Mouse (Mus musculus): ENCODE data around the gene Akap8l. TPM values are rescaled to one million over a fixed set of nuclear protein-coding genes. Genes with fewer than 3 reads are reported as not detected.

Gene Akap8l
- polyA plus RNA-seq, 1 experiment from 2014 or later: 63.2 TPM

- 88% methylated on average over 31 of the region's 31 CpGs for WGBS
- no peak overlapping the region for H3K4me2 ChIP-seq (ENCODE audit: low read length)
- peaks cover 72% of the 10 kb centered on the region for H3K36me3 ChIP-seq (ENCODE audit: insufficient read depth, low read length)
- DNase-seq (ENCODE audit: low spot score) (no peak), ATAC-seq (replicated peaks; ENCODE audit: low FRiP score, low read depth) (no peak; the same call in 1 of the 2 replicates)
- H3K4me1 ChIP-seq (replicated peaks; ENCODE audit: insufficient read depth, low read length): no peaks in the 10 kb centered on the region
- TF ChIP-seq CTCF (IDR thresholded peaks at IDR 0.05; ENCODE audit: low read depth): no peak
- H3K27me3 ChIP-seq (ENCODE audit: insufficient read depth, low read length): no peaks in the 10 kb centered on the region
- no peak overlapping the region for H3K4me3 ChIP-seq (replicated peaks; ENCODE audit: low read depth, low read length)
- H3K27ac ChIP-seq: no peak overlapping the region
- no peak overlapping the region for H3K9ac ChIP-seq (ENCODE audit: low read depth, low read length)
- H3K9me3 ChIP-seq (replicated peaks; ENCODE audit: low read length): no peaks in the 10 kb centered on the region
Measured at GRCm38 (mm10) chr17:32333675-32334303, 16.6 kb downstream of the Akap8l start.

GRCm38 (mm10) chr17:32327501-32327900 is 22.9 kb downstream of the Akap8l start:
- Histone ChIP-seq H3K9ac (ENCODE audit: low read depth, low read length) (no peak overlapping the region), H3K36me3 (ENCODE audit: insufficient read depth, low read length) (peaks cover 34% of the 10 kb centered on the region), H3K9me3 (replicated peaks; ENCODE audit: low read length) (no peaks in the 10 kb centered on the region), H3K4me2 (ENCODE audit: low read length) (no peak overlapping the region), H3K4me1 (replicated peaks; ENCODE audit: insufficient read depth, low read length) (no peaks in the 10 kb centered on the region), H3K27me3 (ENCODE audit: insufficient read depth, low read length) (no peaks in the 10 kb centered on the region), H3K27ac (no peak overlapping the region), H3K4me3 (replicated peaks; ENCODE audit: low read depth, low read length) (no peak overlapping the region)
- no peak for TF ChIP-seq CTCF (IDR thresholded peaks at IDR 0.05; ENCODE audit: low read depth)
- no peak for DNase-seq (ENCODE audit: low spot score)
- ATAC-seq (replicated peaks; ENCODE audit: low FRiP score, low read depth): no peak

GRCm38 (mm10) chr17:32322809-32323208 is 27.6 kb downstream of the Akap8l start:
- no peaks in the 10 kb centered on the region for H3K9me3 ChIP-seq (replicated peaks; ENCODE audit: low read length)
- DNase-seq (ENCODE audit: low spot score): no peak
- no peak for TF ChIP-seq CTCF (IDR thresholded peaks at IDR 0.05; ENCODE audit: low read depth)
- H3K27me3 ChIP-seq (ENCODE audit: insufficient read depth, low read length): no peaks in the 10 kb centered on the region
- no peak overlapping the region for H3K27ac ChIP-seq
- no peak overlapping the region for H3K4me2 ChIP-seq (ENCODE audit: low read length)
- peaks cover 10% of the 10 kb centered on the region; the same call in 1 of the 2 replicates for H3K36me3 ChIP-seq (ENCODE audit: insufficient read depth, low read length)
- no peak for ATAC-seq (replicated peaks; ENCODE audit: low FRiP score, low read depth)
- H3K9ac ChIP-seq (ENCODE audit: low read depth, low read length): no peak overlapping the region
- no peak overlapping the region for H3K4me3 ChIP-seq (replicated peaks; ENCODE audit: low read depth, low read length)
- WGBS: 91% methylated on average over 1 of the region's 1 CpGs
- 0 out of 2 replicates have a peak, but pooled peaks cover 5% of the 10 kb centered on the region for H3K4me1 ChIP-seq (replicated peaks; ENCODE audit: insufficient read depth, low read length)

GRCm38 (mm10) chr17:32321836-32322235 is 28.6 kb downstream of the Akap8l start:
- Histone ChIP-seq H3K27ac (peak overlapping the region; percentile 85), H3K27me3 (ENCODE audit: insufficient read depth, low read length) (no peaks in the 10 kb centered on the region), H3K4me3 (replicated peaks; ENCODE audit: low read depth, low read length) (peak overlapping the region; percentile 86), H3K9ac (ENCODE audit: low read depth, low read length) (peak overlapping the region; percentile 60), H3K4me1 (replicated peaks; ENCODE audit: insufficient read depth, low read length) (0 out of 2 replicates have a peak, but pooled peaks cover 5% of the 10 kb centered on the region), H3K36me3 (ENCODE audit: insufficient read depth, low read length) (peaks cover 14% of the 10 kb centered on the region), H3K4me2 (ENCODE audit: low read length) (peak overlapping the region; percentile 95), H3K9me3 (replicated peaks; ENCODE audit: low read length) (no peaks in the 10 kb centered on the region)
- 11% methylated on average over 6 of the region's 6 CpGs for WGBS
- TF ChIP-seq CTCF (IDR thresholded peaks at IDR 0.05; ENCODE audit: low read depth): no peak
- no peak for DNase-seq (ENCODE audit: low spot score)
- no peak for ATAC-seq (replicated peaks; ENCODE audit: low FRiP score, low read depth)

GRCm38 (mm10) chr17:32321390-32321734 is 29.0 kb downstream of the Akap8l start:
- Histone ChIP-seq H3K4me1 (replicated peaks; ENCODE audit: insufficient read depth, low read length) (0 out of 2 replicates have a peak, but pooled peaks cover 5% of the 10 kb centered on the region), H3K4me3 (replicated peaks; ENCODE audit: low read depth, low read length) (peak overlapping the region; percentile 86), H3K36me3 (ENCODE audit: insufficient read depth, low read length) (peaks cover 16% of the 10 kb centered on the region), H3K4me2 (ENCODE audit: low read length) (peak overlapping the region; percentile 95), H3K27me3 (ENCODE audit: insufficient read depth, low read length) (no peaks in the 10 kb centered on the region), H3K9me3 (replicated peaks; ENCODE audit: low read length) (no peaks in the 10 kb centered on the region), H3K9ac (ENCODE audit: low read depth, low read length) (peak overlapping the region; percentile 60), H3K27ac (peak overlapping the region; percentile 85)
- WGBS: 1% methylated on average over 23 of the region's 23 CpGs
- DNase-seq (ENCODE audit: low spot score): no peak
- 0 out of 2 replicates have a peak, but pooled peaks have one; percentile 17 for TF ChIP-seq CTCF (IDR thresholded peaks at IDR 0.05; ENCODE audit: low read depth)
- peak; percentile 67 for ATAC-seq (replicated peaks; ENCODE audit: low FRiP score, low read depth)

- Histone ChIP-seq H3K36me3 (ENCODE audit: insufficient read depth, low read length) (peaks cover 18% of the 10 kb centered on the region), H3K4me2 (ENCODE audit: low read length) (peak within 1 kb of the TSS; percentile 95), H3K9ac (ENCODE audit: low read depth, low read length) (peak within 1 kb of the TSS; percentile 95), H3K4me3 (replicated peaks; ENCODE audit: low read depth, low read length) (peak within 1 kb of the TSS; percentile 86), H3K27me3 (ENCODE audit: insufficient read depth, low read length) (no peaks in the 10 kb centered on the region), H3K27ac (peak within 1 kb of the TSS; percentile 98), H3K9me3 (replicated peaks; ENCODE audit: low read length) (no peaks in the 10 kb centered on the region), H3K4me1 (replicated peaks; ENCODE audit: insufficient read depth, low read length) (0 out of 2 replicates have a peak, but pooled peaks cover 5% of the 10 kb centered on the region)
- DNase-seq (ENCODE audit: low spot score): peak; percentile 99
- no peak; the same call in 1 of the 2 replicates for TF ChIP-seq CTCF (IDR thresholded peaks at IDR 0.05; ENCODE audit: low read depth)
- peak; percentile 97 for ATAC-seq (replicated peaks; ENCODE audit: low FRiP score, low read depth)
- under 1% methylated on average over 83 of the region's 83 CpGs for WGBS
Measured at GRCm38 (mm10) chr17:32320597-32321389, 29.6 kb downstream of the Akap8l start, which contains the start of gene Akap8. Akap8 (minus strand) TSS chr17:32321238.
